Mouse (Mus musculus) midbrain, embryonic 11.5 days (tissue): ENCODE data around the gene Pik3r2. TPM values are rescaled to one million over a fixed set of nuclear protein-coding genes. Genes with fewer than 3 reads are reported as not detected.

Source experiments
- ATAC-seq: fragments of 200-750 bp; cut with Nextera tagmentation; 2 replicates; pipeline ENCODE4 v1.8.0; 2017; ENCODE audit warnings: moderate TSS enrichment, moderate library complexity; ENCODE audit not compliant: low FRiP score
- DNase-seq: peaks from one replicate; pipeline ENCODE4 v3.0.0; 2015; ENCODE audit warnings: low spot score; ENCODE audit errors: missing footprints
- H3K27ac ChIP-seq: fragments of 300-500 bp; sonication (generic); 2 replicates; pipeline ENCODE4 v1.5.1; 2014; ENCODE audit warnings: low read depth, low read length
- H3K27me3 ChIP-seq: fragments of 300-500 bp; sonication (generic); 2 replicates; pipeline ENCODE4 v1.6.1; 2014; ENCODE audit warnings: mild to moderate bottlenecking, low read length, moderate library complexity, mixed read lengths; ENCODE audit not compliant: control insufficient read depth, insufficient read depth
- H3K36me3 ChIP-seq: fragments of 300-500 bp; sonication (generic); 2 replicates; pipeline ENCODE4 v1.6.1; 2014; ENCODE audit warnings: mild to moderate bottlenecking, low read length, moderate library complexity, mixed read lengths; ENCODE audit not compliant: control insufficient read depth, insufficient read depth
- H3K4me1 ChIP-seq: fragments of 300-500 bp; sonication (generic); 2 replicates; pipeline ENCODE4 v1.6.1; 2014; ENCODE audit warnings: low read length; ENCODE audit not compliant: control insufficient read depth, insufficient read depth
- H3K4me2 ChIP-seq: fragments of 300-500 bp; sonication (generic); 2 replicates; pipeline ENCODE4 v1.6.1; 2014; ENCODE audit warnings: mild to moderate bottlenecking, moderate library complexity
- H3K4me3 ChIP-seq: fragments of 300-500 bp; sonication (generic); 2 replicates; pipeline ENCODE4 v1.5.1; 2014; ENCODE audit warnings: low read depth, low read length
- H3K9ac ChIP-seq: fragments of 300-500 bp; sonication (generic); 2 replicates; pipeline ENCODE4 v1.6.1; 2014; ENCODE audit warnings: low read length
- H3K9me3 ChIP-seq: fragments of 300-500 bp; sonication (generic); 2 replicates; pipeline ENCODE4 v1.6.1; 2016; ENCODE audit warnings: low read length; ENCODE audit not compliant: control insufficient read depth
- WGBS: fragments of 180-500 bp; shearing (Covaris S2); extraction: QIAGEN DNeasy Blood & Tissue Kit; methylation state at CpG from one replicate; pipeline ENCODE4 v1.1.7; 2014; 5-methylcytosine and 5-hydroxymethylcytosine counted together
- polyA plus RNA-seq: library from polyadenylated mRNA; unstranded; fragments of >200 nt; fragmentation: Nextera tagmentation; extraction: Ambion mirVana; gene quantifications from 2 replicates; pipeline ENCODE4 v1.2.1, GENCODE M21; 2014

The Pik3r2 gene
- polyA plus RNA-seq, 1 experiment from 2014 or later, result 30.2 TPM

- Histone ChIP-seq H3K36me3 (no peaks in the 10 kb centered on the region), H3K9me3 (no peaks in the 10 kb centered on the region), H3K4me1 (peaks cover 25% of the 10 kb centered on the region), H3K9ac (no peak overlapping the region), H3K27ac (no peak overlapping the region), H3K4me3 (no peak overlapping the region), H3K27me3 (peaks cover 28% of the 10 kb centered on the region), H3K4me2 (no peak overlapping the region)
- DNase-seq, result no peak
- ATAC-seq, result no peak
- WGBS, result 80% methylated on average over 2 of the region's 2 CpGs
Measured at GRCm38 (mm10) chr8:70795370-70795769, 18.9 kb upstream of the Pik3r2 start.

GRCm38 (mm10) chr8:70794215-70794614, 17.7 kb upstream of the Pik3r2 start:
- DNase-seq (no peak), ATAC-seq (no peak)
- Histone ChIP-seq H3K9ac (no peak overlapping the region), H3K27me3 (peaks cover 18% of the 10 kb centered on the region), H3K9me3 (no peaks in the 10 kb centered on the region), H3K4me1 (peaks cover 25% of the 10 kb centered on the region), H3K4me2 (no peak overlapping the region), H3K4me3 (no peak overlapping the region), H3K27ac (no peak overlapping the region), H3K36me3 (no peaks in the 10 kb centered on the region)
- WGBS, result 88% methylated on average over 2 of the region's 2 CpGs

GRCm38 (mm10) chr8:70792700-70793099, 16.2 kb upstream of the Pik3r2 start:
- H3K4me3 ChIP-seq, result peak overlapping the region; percentile 46
- ATAC-seq (no peak; the same call in 1 of the 2 replicates), DNase-seq (no peak)
- WGBS, result under 1% methylated on average over 20 of the region's 20 CpGs
- H3K27me3 ChIP-seq, result peaks cover 3% of the 10 kb centered on the region
- H3K4me1 ChIP-seq, result peaks cover 28% of the 10 kb centered on the region
- H3K9me3 ChIP-seq, result no peaks in the 10 kb centered on the region
- H3K27ac ChIP-seq, result peak overlapping the region; percentile 79
- H3K9ac ChIP-seq, result peak overlapping the region; percentile 54
- H3K36me3 ChIP-seq, result no peaks in the 10 kb centered on the region
- peak overlapping the region; percentile 77 for H3K4me2 ChIP-seq

GRCm38 (mm10) chr8:70791975-70792691, 15.6 kb upstream of the Pik3r2 start:
- no peaks in the 10 kb centered on the region for H3K36me3 ChIP-seq
- peaks cover 27% of the 10 kb centered on the region for H3K4me1 ChIP-seq
- WGBS, result 5% methylated on average over 58 of the region's 58 CpGs
- peak overlapping the region; percentile 46 for H3K4me3 ChIP-seq
- peak; percentile 100 for DNase-seq
- peak overlapping the region; percentile 79 for H3K27ac ChIP-seq
- H3K4me2 ChIP-seq, result peak overlapping the region; percentile 77
- H3K9ac ChIP-seq, result peak overlapping the region; percentile 81
- H3K27me3 ChIP-seq, result no peaks in the 10 kb centered on the region
- H3K9me3 ChIP-seq, result no peaks in the 10 kb centered on the region
- peak; percentile 87 for ATAC-seq

DNA sequence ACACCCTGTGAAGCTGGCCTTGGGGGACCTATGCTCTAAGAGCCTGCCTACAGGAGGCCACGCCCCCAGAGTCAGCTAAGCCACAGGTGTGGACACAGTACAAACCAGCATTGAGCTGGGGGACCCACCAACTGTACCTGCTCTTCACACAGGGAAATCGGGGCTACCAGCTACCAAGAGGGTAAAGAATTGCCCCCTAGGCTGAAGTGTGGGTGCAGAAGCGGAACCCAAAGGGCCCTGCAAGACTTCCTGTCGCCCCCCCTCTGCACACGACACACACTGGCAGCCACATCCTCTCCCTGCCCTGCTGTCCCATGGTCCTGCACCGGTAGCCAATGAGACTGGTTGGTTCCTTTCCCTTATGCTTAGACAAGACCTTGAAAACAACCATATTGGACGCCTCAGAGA, 14.8 kb upstream of the Pik3r2 start:
- H3K36me3 ChIP-seq, result no peaks in the 10 kb centered on the region; the same call in 1 of the 2 replicates
- peak; percentile 73 for DNase-seq
- peak overlapping the region; percentile 81 for H3K9ac ChIP-seq
- WGBS, result 83% methylated on average over 7 of the region's 7 CpGs
- ATAC-seq, result no peak
- H3K4me2 ChIP-seq, result peak overlapping the region; percentile 77
- H3K27ac ChIP-seq, result no peak overlapping the region
- no peaks in the 10 kb centered on the region for H3K9me3 ChIP-seq
- H3K27me3 ChIP-seq, result no peaks in the 10 kb centered on the region
- H3K4me1 ChIP-seq, result peaks cover 24% of the 10 kb centered on the region
- peak overlapping the region; percentile 46; the same call in 1 of the 2 replicates for H3K4me3 ChIP-seq

GRCm38 (mm10) chr8:70790846-70791245, 14.3 kb upstream of the Pik3r2 start:
- no peak overlapping the region for H3K4me3 ChIP-seq
- 71% methylated on average over 8 of the region's 8 CpGs for WGBS

GRCm38 (mm10) chr8:70789046-70789445, 12.5 kb upstream of the Pik3r2 start:
- DNase-seq (no peak), ATAC-seq (no peak)
- Histone ChIP-seq H3K4me2 (no peak overlapping the region), H3K4me1 (peaks cover 23% of the 10 kb centered on the region), H3K4me3 (no peak overlapping the region), H3K27me3 (no peaks in the 10 kb centered on the region), H3K36me3 (no peaks in the 10 kb centered on the region; the same call in 1 of the 2 replicates), H3K9me3 (no peaks in the 10 kb centered on the region), H3K27ac (no peak overlapping the region), H3K9ac (no peak overlapping the region)
- 82% methylated on average over 10 of the region's 10 CpGs for WGBS

More at GRCm38 (mm10) chr8:70790846-70791245, 14.3 kb upstream of the Pik3r2 start:
- ATAC-seq (no peak), DNase-seq (no peak)
- Histone ChIP-seq H3K36me3 (no peaks in the 10 kb centered on the region; the same call in 1 of the 2 replicates), H3K4me1 (peaks cover 23% of the 10 kb centered on the region), H3K9me3 (no peaks in the 10 kb centered on the region), H3K27ac (no peak overlapping the region), H3K4me2 (no peak overlapping the region), H3K9ac (no peak overlapping the region), H3K27me3 (no peaks in the 10 kb centered on the region)

GRCm38 (mm10) chr8:70787941-70788667, 11.6 kb upstream of the Pik3r2 start:
- Histone ChIP-seq H3K4me2 (peak overlapping the region; percentile 24), H3K27me3 (no peaks in the 10 kb centered on the region), H3K36me3 (no peaks in the 10 kb centered on the region; the same call in 1 of the 2 replicates), H3K27ac (no peak overlapping the region), H3K9ac (no peak overlapping the region), H3K4me1 (peaks cover 21% of the 10 kb centered on the region), H3K9me3 (no peaks in the 10 kb centered on the region), H3K4me3 (no peak overlapping the region)
- ATAC-seq (no peak), DNase-seq (peak; percentile 92)
- WGBS, result 16% methylated on average over 30 of the region's 30 CpGs

DNA sequence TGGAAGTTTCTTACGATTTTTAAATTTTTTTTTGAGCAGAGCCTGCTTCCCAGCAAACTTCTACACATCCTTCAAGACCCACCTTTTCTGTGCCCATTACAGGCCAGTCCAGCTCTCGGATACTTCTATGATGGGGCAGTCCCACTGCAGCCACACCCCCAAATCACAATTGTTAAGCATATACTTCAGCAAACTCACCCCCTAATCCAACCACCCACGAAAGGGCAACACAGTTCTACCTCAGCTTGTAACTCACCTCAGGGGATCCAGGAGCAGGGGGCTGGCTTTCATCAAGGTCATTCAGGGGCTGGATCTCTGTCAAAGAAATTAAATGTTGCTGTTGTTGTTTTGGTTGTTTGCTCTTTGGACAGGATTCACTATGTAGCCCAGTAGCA, 10.5 kb upstream of the Pik3r2 start:
- Histone ChIP-seq H3K4me3 (no peak overlapping the region), H3K27me3 (no peaks in the 10 kb centered on the region)
- no peak for DNase-seq

More for the DNA sequence above, 10.5 kb upstream of the Pik3r2 start:
- Histone ChIP-seq H3K4me2 (no peak overlapping the region), H3K36me3 (no peaks in the 10 kb centered on the region; the same call in 1 of the 2 replicates), H3K9me3 (no peaks in the 10 kb centered on the region), H3K4me1 (peaks cover 14% of the 10 kb centered on the region), H3K9ac (no peak overlapping the region), H3K27ac (no peak overlapping the region)
- ATAC-seq, result no peak
- WGBS, result 87% methylated on average over 3 of the region's 3 CpGs
